Mouse (Mus musculus): Measurements from ENCODE around the gene Krtap13-1.
A peak's percentile ranks its signal among the peaks of the same experiment; 100 is the strongest.
"Not testable (repeated sequence)": the region's sequence is repeated elsewhere in the genome, so short reads cannot be mapped to it uniquely, and the experiment has no call there.

Gene Krtap13-1

DNA sequence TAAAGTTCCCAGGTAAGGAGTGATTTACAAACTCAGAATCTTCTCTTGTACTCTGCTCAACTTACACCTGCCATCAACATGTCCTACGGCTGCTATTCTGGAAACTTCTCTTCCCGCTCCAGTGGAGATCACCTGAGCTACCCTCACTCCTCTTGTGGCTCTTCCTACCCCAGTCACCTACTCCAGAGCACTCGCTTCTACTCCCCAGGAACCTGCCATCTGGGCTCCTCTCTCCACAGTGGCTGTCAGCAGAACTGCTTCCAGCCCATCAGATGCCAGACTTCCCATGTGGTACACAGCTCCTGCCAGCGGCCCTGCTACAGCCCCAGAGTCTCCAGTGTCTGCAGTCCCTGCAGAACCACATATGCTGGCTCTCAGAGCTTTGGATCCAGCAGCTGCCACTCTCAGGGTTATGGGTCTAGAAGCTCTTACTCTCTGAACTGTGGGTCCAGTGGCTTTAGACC, at the start of gene Krtap13-1:
TSS of gene Krtap13-1 (plus strand) at position 51 of the 464 bp plus-strand sequence.
- no peak for DNase-seq (ENCODE audit: low spot score)

DNA sequence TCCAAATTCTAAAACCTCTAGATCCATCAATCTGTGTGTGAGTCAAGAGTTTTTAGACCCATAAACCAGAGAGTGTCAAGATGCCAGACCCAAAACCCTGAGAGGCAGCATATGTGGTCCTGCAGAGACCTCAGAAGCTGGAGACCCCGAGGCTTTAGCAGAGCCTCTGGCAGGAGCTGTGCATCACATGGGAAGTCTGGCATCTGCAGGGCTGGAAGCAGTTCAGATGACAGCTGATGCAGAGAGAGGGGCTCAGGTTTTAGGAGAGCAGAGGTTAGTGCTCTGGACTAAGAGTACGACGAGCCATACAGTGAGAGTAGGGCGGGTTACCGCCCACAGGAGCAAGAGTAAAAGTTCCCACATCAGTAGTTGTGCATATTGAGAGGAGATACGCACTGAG, 49.6 kb upstream of the Krtap13-1 start:
- no peak for DNase-seq (ENCODE audit: low spot score)

DNA sequence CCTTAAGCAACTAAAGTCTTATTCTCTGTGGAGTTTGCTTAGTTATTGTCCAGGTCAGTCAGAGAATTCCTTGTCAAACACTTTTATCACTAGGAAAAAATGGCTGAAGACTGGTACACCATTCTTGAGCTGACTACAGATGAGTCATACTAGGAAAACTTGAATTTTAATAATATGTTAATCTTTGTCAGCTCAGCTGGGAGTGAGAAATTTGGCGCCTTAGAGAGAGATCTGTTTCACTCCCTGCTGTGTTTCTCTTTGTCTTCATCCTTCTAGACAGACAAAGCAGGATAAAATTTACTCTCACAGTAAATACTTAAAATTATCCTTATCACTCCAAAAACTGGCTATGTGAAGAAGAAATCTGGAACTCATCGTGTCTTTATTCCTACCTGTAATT, 47.4 kb upstream of the Krtap13-1 start:
- DNase-seq (ENCODE audit: low spot score) = no peak

DNA sequence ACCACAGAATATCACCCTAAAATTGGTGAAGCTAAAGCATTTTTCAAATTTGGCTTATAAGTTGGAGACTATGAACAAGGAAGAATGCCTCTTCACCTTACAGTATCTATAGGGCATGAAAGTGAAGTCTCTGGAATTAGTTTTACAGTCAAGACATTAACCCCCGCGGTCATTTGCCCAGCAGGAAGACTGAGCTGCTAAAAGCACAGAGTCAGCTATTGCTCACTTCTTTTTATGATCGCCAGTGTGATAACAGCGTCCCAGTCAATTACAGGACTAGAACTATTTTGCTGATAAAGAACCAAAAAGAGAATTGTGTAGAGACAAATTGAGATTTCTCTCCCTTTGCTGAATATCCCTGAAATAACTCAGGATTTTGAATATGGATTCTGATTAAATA, 32.4 kb upstream of the Krtap13-1 start:
- DNase-seq (ENCODE audit: low spot score) = no peak

DNA sequence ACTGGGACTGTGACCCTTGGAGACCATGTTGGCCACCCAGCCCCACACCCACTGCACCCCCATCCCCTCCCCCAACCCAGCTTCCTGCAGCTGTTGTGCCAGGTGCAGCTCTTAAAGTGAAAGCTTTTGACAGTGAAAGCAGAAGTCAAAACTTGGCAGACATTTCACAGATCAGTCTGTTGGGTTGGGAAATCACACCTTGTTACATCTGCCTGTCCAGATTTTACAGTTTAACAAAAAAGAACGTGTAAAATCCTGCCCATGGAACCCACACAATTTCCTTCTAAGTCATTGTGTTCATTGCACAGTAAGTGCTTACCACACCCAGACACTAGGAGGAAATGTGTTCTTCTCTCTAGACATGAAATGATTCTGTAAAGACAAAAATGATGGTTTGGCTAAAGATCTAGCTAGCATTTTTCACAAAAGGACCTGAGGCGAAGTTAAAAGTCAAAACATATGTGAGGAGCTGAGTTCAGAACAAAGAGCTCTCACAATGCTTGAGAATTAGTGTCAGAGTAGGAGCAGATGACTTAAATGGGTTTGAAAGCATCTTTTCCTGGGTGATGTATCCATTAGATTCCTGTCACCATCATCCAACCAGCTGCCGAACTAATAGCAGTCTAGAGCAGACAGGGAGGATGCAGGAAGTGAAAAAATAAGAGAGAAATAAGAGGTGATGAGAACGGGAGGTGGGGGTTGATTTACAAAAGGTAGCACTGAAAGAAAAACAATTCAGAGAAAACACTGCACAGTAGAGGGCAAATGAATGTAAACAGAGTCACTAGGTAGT, 27.4 kb upstream of the Krtap13-1 start:
- peak; percentile 13 for DNase-seq (ENCODE audit: low spot score)

DNA sequence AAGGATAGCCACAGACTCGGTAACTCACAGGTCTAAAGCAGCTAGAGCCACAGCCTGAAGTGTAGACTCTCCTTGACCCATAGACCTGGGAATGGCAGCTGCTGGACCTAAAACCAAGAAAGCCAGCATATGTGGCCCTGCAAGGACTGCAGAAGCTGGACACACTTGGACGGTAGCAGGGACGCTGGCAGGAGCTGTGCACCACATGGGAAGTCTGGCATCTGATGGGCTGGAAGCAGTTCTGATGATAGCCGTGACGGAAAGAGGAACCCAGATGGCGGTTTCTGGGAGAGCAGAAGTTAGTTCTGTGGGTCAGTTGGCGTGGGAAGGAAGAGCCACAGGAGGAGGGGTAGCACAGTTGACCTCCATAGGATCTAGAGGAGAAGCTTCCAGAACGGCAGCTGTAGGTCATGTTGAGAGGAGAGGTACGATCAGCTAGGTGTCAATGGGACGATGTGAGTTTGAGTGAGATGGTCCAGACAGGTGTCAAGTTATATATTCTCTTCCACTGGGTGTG, 21.1 kb upstream of the Krtap13-1 start, which contains the start of gene 2310061N02Rik:
TSS of gene 2310061N02Rik (minus strand) at position 467 of the 517 bp plus-strand sequence.
- no peak for DNase-seq (ENCODE audit: low spot score)

DNA sequence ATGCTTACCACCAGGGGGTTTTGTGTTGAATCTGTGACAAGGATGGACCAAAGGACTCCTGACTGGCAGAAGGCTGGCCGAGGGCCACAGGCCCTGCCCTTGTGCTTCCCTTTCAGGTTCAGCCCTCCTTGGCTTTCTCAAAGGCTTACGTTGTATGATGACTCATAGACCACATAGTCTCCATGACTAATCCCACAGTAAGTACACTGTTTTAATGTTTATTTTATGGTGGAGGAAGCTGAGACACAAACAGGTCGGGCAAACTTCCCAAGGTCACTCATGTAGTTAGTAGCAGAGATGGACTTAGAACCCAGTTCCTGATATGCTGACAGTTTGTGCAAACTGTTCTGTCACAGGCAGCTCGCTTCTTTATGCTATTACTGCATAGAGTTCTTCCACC, 17.9 kb upstream of the Krtap13-1 start:
- DNase-seq (ENCODE audit: low spot score) = no peak

DNA sequence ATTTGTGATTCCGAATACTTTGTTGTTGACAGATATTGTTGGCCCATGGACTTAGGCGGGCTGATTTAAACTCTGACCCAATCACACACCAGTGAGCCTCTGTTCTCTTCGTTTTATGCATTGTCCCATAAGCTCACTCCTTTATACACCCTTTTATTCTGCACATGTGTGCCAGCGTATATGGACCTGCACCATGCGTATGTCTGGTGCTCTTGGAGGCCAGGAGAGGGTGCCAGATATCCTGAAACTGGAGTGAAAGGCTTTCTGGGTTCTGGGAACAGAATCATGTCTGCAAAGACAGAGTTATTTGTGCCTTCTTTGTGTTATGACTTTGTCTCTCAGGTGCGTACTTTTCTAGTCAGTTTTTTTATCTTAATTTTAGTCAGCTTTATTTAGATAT, 17.4 kb upstream of the Krtap13-1 start:
- DNase-seq (ENCODE audit: low spot score) = no peak

DNA sequence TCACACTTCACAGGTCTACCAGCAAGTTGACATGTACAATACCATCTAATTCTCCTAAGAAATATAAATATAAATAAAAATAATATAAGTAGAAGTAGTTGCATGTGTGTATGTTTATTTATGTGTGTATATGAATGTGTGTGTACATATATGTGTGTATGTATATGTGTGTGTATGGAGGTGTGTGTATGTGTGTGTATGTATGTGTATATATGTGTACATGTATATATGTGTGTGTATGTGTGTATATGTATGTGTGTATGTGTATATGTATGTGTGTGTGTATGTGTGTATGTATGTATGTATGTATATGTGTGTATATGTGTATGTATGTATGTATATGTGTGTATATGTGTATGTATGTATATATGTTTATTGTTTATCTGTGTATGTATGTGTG, 12.1 kb upstream of the Krtap13-1 start:
- DNase-seq (ENCODE audit: low spot score) = no peak

DNA sequence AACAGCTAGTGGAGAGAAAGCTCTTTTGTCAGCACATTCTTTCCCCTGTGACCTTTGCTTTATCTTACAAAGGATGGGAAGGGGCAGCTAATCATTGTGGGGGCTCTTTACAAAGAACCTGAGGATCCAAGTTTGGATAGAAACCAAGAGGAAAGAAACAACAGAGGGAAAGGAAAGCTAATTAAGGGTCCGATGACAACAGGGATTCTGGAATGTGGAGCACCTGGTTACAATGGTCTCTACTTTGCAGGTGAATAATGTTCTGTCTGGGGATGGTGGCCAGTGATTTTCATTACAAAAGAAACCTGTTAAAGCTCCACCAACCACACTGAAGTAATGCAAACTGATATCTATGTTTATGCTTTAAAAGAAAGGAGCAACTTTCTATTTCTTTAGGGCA, 8.6 kb upstream of the Krtap13-1 start:
- DNase-seq (ENCODE audit: low spot score) = no peak

DNA sequence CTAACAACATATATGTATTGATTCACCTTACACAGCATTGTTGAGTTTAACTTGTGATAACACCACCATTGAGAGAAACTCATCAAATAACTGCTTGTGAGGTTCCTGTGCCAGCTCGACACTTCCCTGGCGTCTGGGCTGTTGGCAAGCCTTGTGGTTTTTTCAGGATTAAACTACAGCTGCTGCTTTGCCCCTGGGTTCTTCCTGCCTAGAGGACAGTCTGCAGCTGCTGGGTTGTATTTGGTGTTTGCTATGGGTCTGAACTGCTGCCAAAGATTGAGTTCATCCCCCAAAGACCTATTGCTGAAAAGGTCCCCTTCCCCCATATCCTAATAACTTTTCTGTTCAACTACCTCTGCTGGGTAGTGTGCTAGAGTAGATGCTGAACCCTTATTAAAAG, 6.7 kb downstream of the Krtap13-1 start:
- no peak for DNase-seq (ENCODE audit: low spot score)

DNA sequence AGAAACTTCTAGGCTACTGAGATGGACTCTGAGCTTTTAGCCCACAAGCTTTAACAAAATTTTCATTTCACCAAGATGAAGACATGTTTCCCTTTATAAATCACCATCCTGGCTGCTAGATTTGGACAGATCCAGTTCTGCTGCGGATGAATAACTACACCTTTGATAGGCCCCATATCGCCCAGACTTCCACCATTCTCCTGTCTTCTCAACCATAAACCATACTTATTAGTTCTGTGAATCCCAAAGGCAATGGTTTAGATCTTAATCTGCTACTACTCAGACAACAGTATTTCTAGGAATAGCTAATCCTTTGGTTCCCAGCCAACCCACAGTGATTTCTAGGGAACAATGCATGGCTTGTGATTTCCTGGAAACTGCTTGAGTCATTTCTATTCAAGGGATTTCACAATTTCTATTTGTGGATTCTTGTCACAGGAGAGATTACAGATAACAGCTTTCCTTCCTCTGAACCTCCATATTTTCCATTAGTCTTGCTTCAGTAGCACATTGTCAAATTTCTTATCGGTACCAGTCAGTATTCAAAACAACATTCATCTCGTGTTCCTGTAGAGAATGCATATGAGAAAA, 16.2 kb downstream of the Krtap13-1 start:
- DNase-seq (ENCODE audit: low spot score) = no peak

DNA sequence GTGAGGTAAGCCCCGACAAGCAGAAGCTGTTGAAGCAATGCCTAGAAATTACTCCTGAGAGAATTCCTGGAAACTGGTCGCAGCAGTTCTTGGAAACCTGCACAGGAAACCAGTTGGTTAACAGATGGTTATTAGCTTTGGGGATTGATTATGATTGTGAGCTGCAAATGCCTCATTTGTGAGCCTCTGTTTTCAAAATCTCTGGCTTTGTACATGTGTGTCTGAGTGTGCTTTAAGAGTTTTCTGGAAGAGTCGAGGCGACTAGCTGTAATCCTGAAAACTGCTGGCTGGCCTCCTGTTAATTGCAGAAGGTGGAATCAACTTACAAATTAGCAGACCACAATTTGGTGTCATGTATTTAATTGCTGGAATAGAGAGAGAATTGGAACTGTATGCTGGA, 19.3 kb downstream of the Krtap13-1 start:
- no peak for DNase-seq (ENCODE audit: low spot score)

DNA sequence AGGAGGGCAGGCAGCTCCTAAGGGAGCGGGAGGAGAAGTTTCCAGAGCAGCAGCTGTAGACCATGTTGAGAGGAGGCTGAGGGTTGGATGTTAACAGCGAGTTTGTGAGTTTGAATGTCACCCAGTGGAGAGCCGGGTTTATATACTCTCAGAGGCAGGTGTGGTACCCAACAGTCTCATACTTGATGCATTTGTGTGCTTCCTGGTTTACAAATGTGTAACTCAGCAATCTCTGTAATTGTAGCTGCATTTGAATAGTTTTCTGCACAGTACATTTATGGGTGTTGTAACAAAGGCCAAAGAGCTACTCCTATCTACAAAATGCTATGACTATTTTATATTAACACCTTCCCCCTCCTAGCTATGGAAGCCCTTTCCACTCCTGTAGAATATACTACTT, 22.9 kb downstream of the Krtap13-1 start, which contains the start of gene Krtap13:
TSS of gene Krtap13 (minus strand) at position 101 of the 400 bp plus-strand sequence.
- DNase-seq (ENCODE audit: low spot score) = not testable (repeated sequence)

DNA sequence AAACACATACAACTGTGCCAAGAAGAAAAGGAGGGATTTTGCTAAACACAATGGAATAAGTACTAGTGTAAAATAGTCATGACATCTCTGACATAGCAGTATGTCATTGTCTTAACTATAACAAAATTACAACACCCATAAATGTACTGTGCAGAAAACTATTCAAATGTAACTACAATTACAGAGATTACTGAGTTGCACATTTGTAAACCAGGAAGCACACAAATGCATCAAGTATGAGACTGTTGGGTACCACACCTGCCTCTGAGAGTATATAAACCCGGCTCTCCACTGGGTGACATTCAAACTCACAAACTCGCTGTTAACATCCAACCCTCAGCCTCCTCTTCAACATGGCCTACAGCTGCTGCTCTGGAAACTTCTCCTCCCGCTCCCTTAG, 29.9 kb downstream of the Krtap13-1 start, which contains the start of gene 2310034C09Rik:
TSS of gene 2310034C09Rik (plus strand) at position 301 of the 400 bp plus-strand sequence.
- not testable (repeated sequence) for DNase-seq (ENCODE audit: low spot score)

DNA sequence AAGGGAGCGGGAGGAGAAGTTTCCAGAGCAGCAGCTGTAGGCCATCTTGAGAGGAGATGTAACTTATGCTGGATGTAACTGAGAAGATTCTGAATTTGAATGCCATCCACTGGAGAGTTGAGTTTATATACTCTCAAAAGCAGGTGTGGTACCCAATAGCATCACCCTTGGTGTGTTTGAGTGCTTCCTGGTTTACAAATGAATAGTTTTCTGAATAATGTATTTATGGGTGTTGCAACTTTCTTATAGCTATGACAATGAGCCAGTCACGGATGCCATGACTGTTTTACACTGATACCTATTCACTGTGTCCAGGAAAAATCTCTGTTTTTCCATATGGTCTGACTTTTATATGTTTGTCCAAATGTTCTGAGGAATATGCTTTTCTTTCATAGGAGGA, 45.4 kb downstream of the Krtap13-1 start, which contains the start of gene 2310057N15Rik:
TSS of gene 2310057N15Rik (minus strand) at position 101 of the 400 bp plus-strand sequence.
- DNase-seq (ENCODE audit: low spot score) = no peak

DNA sequence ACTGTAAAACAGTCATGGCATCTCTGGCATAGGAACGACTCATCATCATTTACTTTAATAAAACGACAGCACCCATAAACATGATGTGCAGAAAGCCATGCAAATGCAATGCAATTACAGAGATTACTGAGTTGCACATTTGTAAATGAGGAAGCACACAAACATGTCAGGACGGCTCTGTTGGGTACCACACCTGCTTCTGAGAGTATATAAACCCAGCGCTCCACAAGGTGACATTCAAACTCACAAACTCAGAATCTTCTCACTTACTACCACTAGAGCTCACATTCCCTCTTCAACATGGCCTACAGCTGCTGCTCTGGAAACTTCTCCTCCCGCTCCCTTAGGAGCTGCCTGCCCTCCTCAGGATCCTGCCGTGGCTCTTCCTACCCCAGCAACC, 48.9 kb downstream of the Krtap13-1 start, which contains the start of gene Gm5965:
TSS of gene Gm5965 (plus strand) at position 301 of the 400 bp plus-strand sequence.
- no peak for DNase-seq (ENCODE audit: low spot score)
